37 mouse cellular contexts compared by ENCODE assay signal in the genomic region with DNA sequence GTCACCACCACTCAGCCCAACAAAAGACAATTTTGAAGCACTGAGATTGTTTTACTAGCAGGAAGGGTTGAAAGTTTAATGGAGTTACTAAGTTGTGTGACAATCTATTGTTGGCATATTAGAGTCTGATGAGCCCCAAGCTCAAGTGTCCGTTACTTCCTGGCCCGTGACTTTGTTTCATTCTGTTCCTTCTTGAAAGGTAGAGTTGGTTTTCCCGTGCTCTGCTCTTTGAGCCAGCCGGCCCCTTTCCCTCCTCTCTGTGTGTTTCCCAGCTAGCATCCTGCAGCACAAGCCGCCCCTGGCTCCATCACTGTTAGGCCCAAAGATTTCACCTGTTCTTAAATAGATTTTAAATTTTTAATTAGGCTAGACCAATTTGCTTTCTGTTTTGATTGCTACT. TPM values are rescaled to one million over a fixed set of nuclear protein-coding genes. Genes with fewer than 3 reads are reported as not detected.
"Had no signal": no experiment of that assay in that cellular context is flagged by ENCODE, and none has a peak within 500 bp of the region (broad histone marks: within the 10 kb centered on the region; RNA-seq: fewer than 3 reads in every experiment).

No protein-coding gene starts in this region.

- H3K27me3 ChIP-seq: limb, embryonic 12.5 days; limb, embryonic 13.5 days; limb, embryonic 15.5 days; liver, embryonic 12.5 days; liver, embryonic 13.5 days; liver, embryonic 15.5 days; lung, embryonic 15.5 days; midbrain, embryonic 12.5 days; midbrain, embryonic 13.5 days; midbrain, embryonic 15.5 days; neural tube, embryonic 12.5 days had no signal

- DNase-seq: left cerebral cortex, postnatal 4 days; liver; liver, embryonic 13.5 days; liver, postnatal 0 days; lung, adult 18-20 months; lung, adult 2 months; lung, embryonic 14.5 days; lung, postnatal 10 days; lung, postnatal 14 days; lung, postnatal 36 days; lung, postnatal 4 days; midbrain, embryonic 14.5 days had no signal

- H3K4me1 ChIP-seq: limb, embryonic 10.5 days; liver, embryonic 12.5 days; liver, embryonic 13.5 days; liver, embryonic 15.5 days; megakaryocyte, embryonic 14.5 days; midbrain, embryonic 10.5 days; midbrain, embryonic 12.5 days had no signal

- H3K27ac ChIP-seq: left cerebral cortex, adult 2 months; limb, embryonic 10.5 days; limb, embryonic 12.5 days; limb, embryonic 13.5 days; limb, embryonic 15.5 days; liver, embryonic 12.5 days; liver, embryonic 13.5 days; liver, embryonic 14.5 days; liver, embryonic 15.5 days; lung, embryonic 15.5 days; macrophage; midbrain, embryonic 10.5 days; midbrain, embryonic 12.5 days; midbrain, embryonic 13.5 days; midbrain, embryonic 15.5 days; neural tube, embryonic 12.5 days had no signal

- H3K9me3 ChIP-seq: limb, embryonic 10.5 days; limb, embryonic 12.5 days; limb, embryonic 13.5 days; limb, embryonic 15.5 days; liver, embryonic 12.5 days; liver, embryonic 13.5 days; liver, embryonic 15.5 days; lung, embryonic 15.5 days; midbrain, embryonic 10.5 days; midbrain, embryonic 12.5 days; midbrain, embryonic 13.5 days; midbrain, embryonic 15.5 days; neural tube, embryonic 12.5 days had no signal

- H3K9ac ChIP-seq: limb, embryonic 12.5 days; limb, embryonic 13.5 days; limb, embryonic 15.5 days; liver, embryonic 12.5 days; liver, embryonic 13.5 days; liver, embryonic 14.5 days; liver, embryonic 15.5 days; liver, postnatal 0 days; lung, embryonic 14.5 days; lung, embryonic 15.5 days; midbrain, embryonic 12.5 days; midbrain, embryonic 13.5 days; midbrain, embryonic 15.5 days; neural tube, embryonic 12.5 days had no signal

- ATAC-seq: liver, embryonic 12.5 days; liver, postnatal 0 days; lung, postnatal 0 days; midbrain, embryonic 13.5 days; midbrain, embryonic 15.5 days; midbrain, embryonic 16.5 days had no signal

- H3K36me3 ChIP-seq: limb, embryonic 10.5 days; limb, embryonic 12.5 days; limb, embryonic 13.5 days; limb, embryonic 15.5 days; liver, embryonic 12.5 days; liver, embryonic 13.5 days; liver, embryonic 15.5 days; lung, embryonic 15.5 days; midbrain, embryonic 10.5 days; midbrain, embryonic 12.5 days; midbrain, embryonic 13.5 days; midbrain, embryonic 15.5 days; neural tube, embryonic 12.5 days had no signal

- H3K4me2 ChIP-seq: limb, embryonic 12.5 days; limb, embryonic 13.5 days; limb, embryonic 15.5 days; liver, embryonic 11.5 days; liver, embryonic 12.5 days; liver, embryonic 13.5 days; liver, embryonic 15.5 days; lung, embryonic 14.5 days; lung, embryonic 15.5 days; midbrain, embryonic 12.5 days; midbrain, embryonic 13.5 days; midbrain, embryonic 15.5 days; neural tube, embryonic 12.5 days had no signal

- H3K4me3 ChIP-seq: left cerebral cortex, adult 2 months; limb, embryonic 10.5 days; limb, embryonic 12.5 days; limb, embryonic 13.5 days; limb, embryonic 15.5 days; liver, embryonic 12.5 days; liver, embryonic 13.5 days; liver, embryonic 15.5 days; lung, embryonic 15.5 days; megakaryocyte, embryonic 14.5 days; midbrain, embryonic 10.5 days; midbrain, embryonic 12.5 days; midbrain, embryonic 13.5 days; midbrain, embryonic 15.5 days; myocyte; neural tube, embryonic 12.5 days had no signal

RNA-seq across cellular contexts. Expression of gene Enox1, which starts 26.9 kb away (rescaled TPM):
- total RNA-seq: megakaryocyte progenitor cell, adult 5-6 weeks; megakaryocyte, adult 5-6 weeks; megakaryocyte-erythroid progenitor cell, adult 5-6 weeks; monocyte, adult 5-6 weeks had no signal
- polyA plus RNA-seq: liver, adult 2 months; macrophage had no signal
